Mouse (Mus musculus): ENCODE measurements at regions not wholly inside any gene's neighbourhood (a gene's known extent, or its start where the extent isn't known, plus 50 kb on each side); places are given as distances from the start of the nearest gene placed in this dataset.
A peak's percentile ranks its signal among the peaks of the same experiment; 100 is the strongest.

DNA sequence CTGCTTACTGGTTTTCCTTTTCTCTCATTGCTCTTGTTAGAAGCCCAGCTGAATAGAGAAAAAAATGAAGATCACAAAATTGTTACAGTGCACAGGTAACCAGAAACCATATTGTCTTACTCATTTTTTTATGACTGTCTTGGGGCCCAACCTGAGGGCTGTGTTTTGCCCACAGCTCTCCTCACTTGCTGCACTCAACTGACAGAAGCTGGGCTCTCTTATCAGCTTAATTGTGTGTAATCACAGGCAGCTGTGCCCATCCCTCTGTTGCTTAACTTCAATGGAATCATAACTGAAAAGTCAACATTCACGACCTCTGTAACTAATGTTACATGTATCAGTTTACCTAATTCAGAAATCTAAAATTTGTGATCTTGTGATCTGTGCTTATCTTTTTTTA lies 95.1 kb upstream of the Ankrd50 start:
- no peak for DNase-seq (ENCODE audit: low read depth, low spot score)

DNA sequence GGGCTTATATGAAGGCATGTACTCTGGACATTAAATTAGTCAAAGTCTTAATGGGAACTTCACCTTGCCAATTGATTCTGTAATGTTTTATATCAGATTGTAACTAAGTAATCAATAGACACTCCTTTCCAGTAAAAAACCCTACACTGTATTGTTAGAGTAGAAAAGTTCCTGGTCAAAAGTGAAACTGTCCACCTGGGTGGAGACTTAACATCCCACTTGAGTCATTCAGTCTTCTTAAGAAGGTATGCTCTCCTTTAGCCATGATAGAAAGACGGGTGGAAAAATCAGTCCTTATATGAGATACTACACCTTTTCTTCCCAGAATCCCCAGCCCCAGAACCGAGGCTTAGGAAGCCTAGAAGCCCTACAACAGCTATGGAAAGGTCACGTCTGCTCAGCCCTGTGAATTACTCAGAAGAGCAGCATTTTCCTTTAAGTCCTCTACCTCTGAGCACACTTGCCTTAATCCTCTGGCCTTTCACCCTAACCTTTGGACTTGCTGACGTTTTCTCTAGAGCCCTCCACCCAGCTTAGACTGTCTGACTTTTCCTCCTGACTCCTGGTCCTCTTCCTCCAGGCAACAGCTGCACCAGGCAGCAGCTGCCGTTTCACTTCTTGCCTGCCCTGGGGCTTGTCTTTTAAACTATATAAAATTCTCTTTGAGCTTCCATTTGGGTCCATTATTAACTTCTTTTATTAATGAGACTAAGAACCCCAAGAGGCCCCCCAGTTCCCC lies 93.4 kb upstream of the Ankrd50 start:
- DNase-seq (ENCODE audit: low read depth, low spot score): no peak

DNA sequence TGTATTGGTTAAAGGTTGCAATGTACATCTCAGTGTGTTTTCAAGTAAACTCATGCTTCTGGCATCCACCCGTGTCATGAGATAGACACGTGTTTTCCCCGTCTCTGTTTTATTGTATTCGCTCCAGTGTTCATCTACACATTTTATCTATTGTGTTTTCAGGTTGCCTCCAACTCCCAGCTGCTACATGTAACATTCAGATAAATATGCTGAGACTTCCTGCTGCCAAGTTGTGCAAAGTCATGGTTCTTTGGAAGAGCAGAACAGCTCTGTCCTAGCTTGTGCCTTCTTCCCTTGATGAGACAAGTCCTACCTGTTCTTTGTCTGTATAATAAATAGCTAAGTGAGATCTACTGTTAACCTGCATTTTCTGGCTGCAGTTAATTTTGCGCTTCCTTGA lies 89.0 kb upstream of the Ankrd50 start:
- DNase-seq (ENCODE audit: low read depth, low spot score): no peak

DNA sequence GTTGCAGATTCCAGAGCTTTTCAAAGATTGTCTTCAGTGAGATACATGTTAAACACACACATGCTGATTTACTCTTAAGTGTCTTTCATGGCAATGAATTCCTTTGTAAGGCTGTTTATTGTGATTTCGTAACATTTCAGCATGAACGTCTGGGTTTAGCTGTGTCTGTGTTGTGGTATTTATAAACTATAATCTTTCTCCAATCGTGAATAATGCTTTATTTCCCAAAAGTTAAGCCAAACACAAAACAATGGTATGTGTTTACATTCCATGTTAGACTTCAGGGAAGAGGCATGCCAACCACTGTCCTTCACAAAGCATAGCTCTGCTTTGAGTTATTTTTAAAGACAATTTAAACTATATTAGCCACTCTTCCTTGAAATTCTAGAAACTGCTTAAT lies 87.5 kb upstream of the Ankrd50 start:
- DNase-seq (ENCODE audit: low read depth, low spot score): no peak

DNA sequence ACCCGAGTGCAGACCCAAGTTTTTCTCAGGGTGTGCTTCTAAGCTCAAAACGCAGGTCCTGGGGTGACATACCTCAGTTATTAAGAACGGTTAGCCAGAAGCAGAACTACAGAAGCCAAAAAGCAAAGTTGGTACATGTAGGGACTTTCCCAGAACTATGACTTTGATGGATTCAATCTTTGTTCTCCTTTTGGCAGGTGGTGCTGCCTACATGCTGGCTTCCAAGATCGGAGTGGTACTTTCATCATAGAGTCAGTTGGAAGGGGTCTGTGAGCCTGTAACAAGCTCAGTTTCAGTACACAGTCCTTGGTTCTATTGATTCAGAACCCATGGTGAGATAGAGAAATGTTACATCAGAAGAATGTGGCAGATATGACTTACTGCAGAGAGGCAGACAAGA lies 86.6 kb upstream of the Ankrd50 start:
- DNase-seq (ENCODE audit: low read depth, low spot score): peak; percentile 35

DNA sequence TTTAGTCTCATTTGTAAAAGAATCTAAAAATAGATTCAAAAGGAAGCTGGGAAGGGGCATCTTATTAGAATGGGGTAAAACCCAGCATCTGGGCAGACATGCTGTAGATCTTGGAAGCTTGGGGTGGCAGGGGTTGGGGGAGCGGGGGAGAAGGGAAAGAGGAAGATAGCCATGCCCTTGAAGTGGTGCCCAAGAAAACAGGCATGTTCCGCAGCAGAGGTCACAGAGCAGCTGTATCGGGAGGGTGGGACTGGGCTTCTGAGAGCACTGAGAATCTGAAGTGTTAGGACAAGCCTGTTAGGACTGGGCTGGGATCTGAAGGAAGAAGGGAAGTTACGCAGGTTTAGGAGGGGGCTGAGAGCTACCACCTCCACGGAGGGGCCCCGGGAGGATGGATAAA lies 84.4 kb upstream of the Ankrd50 start:
- DNase-seq (ENCODE audit: low read depth, low spot score): no peak

DNA sequence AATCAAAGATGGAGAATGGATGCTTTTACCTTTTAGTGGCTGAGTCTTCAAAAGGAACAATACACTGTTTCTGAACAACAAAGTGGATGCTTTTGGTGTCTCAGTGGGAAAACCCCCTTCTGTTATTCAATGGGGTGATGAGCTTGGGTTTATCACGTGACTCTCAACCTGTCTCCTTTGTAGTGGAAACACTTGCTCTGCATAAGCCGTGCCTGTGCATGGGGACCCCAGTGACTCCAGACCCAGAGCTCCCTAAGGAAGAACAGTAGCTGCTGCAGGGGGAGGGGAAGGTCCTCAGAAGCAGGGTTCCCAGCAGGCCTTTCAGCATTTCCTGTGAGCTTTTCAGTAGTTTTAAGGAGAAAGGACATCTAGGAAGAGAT lies 83.9 kb upstream of the Ankrd50 start:
- no peak for DNase-seq (ENCODE audit: low read depth, low spot score)

DNA sequence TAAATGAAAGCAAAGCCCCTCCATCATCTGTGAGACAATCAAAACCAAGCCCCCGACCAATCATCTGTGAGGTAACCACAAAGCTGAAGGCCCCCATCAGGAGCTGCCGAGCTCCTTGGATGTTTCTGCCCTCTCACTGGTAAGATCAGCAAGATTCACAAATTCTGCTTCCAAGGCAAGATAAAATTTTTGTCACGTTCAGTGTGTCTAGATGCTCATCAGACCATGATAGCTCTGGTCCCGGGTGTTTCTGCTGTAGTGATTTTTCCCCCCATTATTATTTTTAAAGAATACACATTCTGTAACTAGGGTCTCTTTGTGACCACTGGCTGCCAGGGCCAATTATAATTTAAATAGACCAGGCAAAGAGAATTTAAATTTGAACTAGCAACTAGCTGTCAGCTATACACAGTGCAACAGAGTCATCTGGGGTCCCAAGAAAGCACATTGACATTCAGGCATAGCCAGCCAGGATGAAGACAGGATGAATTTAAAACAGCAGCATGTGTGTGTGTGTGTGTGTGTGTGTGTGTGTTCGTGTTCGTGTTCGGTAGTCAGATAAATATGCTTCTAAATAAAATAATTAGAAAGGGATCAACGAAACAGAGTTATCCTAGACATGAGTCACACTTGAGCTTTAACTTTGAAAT lies 83.4 kb upstream of the Ankrd50 start:
- no peak for DNase-seq (ENCODE audit: low read depth, low spot score)

DNA sequence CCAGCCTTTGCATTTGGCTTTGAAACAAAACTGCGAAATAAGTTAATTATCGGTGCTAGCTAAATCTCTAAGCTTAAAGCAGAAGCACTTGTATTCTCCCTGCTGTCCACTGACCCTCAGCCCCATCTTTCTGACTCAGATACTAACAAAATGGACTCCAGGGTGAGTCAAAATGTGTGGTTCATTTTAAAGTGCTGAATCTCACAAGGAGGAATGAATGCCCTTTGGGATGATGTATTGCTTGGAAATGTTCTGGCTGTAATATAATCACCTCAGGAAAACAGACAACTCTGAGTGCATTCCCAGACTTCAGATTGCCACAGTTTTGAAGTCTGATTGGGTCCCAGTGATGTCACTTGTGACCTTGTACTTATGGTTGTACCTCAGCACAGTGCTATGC lies 81.9 kb upstream of the Ankrd50 start:
- DNase-seq (ENCODE audit: low read depth, low spot score): no peak

DNA sequence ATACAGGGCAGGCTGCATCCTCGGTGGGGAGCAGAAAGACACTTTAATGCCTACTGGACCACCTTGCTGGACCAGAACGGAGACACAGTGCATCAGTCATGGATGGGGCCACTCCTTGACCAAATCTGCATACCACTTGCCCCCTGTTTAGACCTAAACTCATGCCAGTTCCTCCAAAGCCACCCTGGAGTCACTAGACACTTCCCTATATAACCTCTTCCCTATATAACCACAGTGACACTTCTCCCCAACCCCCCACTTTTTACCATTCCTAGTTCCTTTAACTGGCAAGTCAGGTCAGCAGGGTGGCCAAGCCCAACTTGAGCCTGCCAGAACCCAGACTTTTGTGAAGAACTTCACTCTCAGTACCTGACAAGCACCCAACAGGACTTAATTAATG lies 80.2 kb upstream of the Ankrd50 start:
- no peak for DNase-seq (ENCODE audit: low read depth, low spot score)

DNA sequence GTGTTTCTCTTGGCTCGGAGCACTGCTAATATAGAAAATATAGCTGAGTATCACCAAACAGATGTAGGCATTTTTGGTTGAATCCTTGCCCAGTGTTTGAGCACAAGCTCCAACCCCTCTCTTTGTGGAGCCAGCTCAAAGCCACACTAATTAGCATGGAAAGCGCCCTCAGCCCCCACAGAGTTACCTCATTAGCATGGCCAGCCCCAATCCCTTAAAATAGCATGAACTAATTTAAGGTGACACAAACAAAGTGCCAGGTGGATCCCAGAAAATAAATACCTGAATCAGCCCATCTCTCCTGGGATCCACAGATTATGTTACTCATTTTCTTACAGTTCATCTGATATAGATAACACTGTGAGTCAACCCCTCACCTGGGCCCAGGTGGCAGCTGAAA lies 79.7 kb upstream of the Ankrd50 start:
- no peak for DNase-seq (ENCODE audit: low read depth, low spot score)

DNA sequence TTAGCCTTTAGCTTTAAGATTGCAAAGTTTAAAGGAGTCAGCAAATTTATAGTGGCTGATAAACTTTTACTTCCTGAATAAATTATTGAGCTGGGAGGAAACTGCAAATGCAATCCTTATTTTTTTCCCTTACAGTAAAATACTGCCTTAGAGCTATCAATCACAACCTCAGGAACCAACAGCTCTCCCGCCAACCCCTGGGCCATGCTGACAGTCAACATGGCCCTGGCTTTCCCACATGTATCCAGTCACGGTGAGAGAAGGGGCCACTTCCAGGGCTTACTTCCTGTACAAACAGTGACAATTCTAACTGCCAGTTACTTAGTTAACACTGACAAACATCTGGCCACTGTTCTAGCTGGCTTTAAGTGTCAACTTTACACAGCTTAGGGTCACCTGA lies 76.5 kb upstream of the Ankrd50 start:
- DNase-seq (ENCODE audit: low read depth, low spot score): no peak

DNA sequence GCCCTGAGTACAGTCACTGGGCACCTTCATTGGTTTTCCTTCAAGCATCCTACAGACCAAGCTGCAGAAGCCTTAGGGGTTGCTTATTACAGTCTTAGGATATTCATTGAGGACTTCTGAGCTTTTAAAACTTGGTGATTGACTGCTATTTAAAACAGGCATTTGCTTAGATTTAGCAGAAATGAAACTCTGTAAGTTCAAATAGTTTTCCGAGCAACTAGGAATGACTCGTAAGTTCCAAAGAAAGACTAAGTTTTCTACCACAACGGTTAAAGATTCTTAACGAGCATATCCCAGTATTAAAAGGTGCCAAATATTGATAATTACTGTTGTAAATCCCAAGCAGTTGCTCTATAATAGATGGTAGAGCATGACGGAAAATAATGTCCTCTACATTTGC lies 71.3 kb upstream of the Ankrd50 start:
- no peak for DNase-seq (ENCODE audit: low read depth, low spot score)

DNA sequence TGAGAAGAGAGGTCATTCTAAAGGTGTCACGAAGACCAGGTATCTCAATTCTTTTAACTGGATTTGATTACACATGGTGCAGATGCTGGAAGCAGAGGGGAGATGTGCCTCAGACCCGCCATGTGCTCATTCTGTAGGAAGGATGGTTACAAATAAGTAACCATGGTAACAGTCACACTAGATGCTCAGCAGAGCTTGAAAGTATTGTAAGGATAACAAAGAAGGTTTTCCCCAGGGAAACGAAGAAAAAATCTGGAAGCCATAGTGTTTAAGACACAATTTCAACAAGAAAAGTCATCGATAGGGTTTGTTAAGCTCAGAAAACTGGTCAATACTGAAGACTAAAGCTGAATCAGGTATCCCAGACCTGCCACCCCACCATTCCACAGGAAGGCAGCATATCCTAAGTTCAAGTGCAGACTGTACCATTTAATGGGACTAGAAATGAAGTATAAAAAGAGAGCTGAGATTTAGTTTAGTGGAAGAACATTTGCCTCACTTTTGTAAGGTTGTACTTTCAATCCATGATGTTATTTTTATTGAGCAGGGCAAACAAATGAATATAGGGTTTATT lies 68.9 kb upstream of the Ankrd50 start:
- no peak for DNase-seq (ENCODE audit: low read depth, low spot score)

DNA sequence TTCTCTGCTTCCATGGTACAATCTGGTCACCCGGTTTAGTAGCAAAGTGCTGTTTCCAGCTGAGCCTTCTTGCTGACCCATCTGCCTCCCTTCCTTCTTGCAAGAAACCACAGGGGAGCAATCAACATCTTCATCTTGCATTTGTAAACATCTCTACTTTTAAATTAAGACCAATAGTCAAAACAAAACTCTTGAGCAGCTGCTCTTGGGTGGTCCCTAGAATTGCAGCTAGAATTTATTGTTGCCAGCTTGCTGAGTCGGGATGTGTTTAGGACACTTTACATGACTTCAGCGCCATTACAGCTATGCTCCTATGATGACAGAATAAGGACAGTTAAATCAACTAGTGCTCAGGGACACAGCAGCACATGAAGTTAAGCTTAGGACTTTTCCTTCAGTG lies 62.4 kb upstream of the Ankrd50 start:
- peak; percentile 8 for DNase-seq (ENCODE audit: low read depth, low spot score)

DNA sequence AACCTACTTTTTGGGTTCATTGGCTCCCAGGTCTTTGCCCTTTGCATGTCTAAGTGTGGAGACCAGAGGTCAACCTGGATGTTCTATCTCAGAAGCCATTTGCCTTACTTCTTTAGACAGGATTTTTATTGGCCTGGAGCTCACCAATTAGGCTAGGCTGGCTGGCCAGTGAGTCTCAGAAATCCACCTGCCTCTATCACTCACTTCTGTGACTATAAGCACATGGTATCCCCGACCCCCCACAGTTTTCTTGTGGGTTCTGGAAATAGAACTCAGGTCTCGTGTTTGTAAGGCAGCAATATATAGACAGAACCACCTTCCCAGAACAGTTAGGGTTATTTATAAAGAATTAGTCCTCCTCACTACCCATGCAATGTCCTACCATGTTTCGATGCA lies 60.9 kb upstream of the Ankrd50 start:
- no peak for DNase-seq (ENCODE audit: low read depth, low spot score)

DNA sequence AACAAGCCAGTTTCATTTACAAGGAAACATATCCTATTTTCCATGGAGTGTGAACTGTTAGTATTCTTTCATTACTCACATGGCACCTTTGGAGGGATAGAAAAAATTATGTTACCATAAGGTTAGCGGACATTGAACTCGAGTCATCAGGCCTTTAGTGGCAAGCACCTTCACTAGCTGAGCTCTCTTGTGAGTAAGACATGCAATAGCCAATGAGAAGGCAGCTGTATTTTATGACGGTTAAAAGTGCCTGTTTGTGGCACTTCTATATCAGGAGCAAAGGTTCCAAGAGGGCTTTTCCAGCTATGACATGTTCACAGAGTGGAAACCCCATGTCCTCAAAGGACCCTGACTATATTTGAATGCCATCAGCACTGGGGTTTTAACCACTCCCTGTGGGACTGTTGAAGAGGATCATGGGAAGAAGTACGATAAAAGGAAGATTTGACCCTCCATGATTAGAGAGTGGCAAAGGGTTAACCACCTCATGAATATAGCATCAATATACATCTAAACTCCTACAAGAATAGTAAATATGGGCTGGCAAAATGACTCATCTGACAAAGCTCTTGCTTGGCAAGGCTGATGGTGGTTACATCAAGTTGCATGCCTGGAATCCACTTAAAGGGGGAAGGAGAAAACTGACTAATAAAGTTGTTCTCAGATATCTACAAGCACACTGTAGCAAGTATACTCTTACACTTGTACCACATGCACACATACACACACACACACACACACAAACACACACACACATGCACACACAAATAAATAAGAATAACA lies 60.3 kb upstream of the Ankrd50 start:
- DNase-seq (ENCODE audit: low read depth, low spot score): no peak

DNA sequence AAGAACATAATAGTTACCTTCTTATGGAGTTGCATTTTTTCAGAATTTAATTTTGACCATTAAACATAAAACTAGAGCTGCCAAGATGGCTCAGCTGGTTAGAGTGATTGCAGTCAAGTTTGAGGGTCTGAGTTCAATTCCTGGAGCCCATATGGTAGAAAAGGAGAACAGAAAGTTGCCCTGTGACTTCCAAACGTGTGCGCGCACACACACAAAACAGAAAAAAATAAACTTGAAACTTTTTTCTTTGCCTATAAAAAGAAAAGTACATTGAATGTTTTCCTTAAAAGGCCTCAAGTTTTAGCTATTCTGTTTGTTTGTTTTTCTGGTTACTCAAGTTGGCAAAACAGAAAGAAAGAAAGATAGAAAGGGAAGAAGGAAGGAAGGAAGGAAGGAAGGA lies 59.2 kb upstream of the Ankrd50 start:
- no peak for DNase-seq (ENCODE audit: low read depth, low spot score)

DNA sequence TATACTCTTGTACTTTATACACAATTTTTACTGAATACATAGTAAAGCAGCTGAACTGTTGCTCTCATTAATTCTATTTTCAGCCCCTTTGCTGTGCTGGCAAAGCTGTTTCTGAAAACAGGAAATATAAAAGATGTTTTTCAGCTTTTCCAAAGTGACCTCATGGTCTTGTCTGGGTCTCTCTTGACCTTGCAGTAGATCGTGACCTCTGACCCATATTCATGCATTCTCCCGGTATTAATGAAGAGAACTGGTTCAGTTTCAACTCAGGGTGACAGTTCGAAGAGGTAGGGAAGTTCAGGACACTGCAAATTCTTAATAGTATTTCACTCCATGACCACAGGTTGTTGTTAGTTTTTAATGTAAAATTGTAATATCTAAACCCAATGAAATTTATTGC lies 56.7 kb upstream of the Ankrd50 start:
- DNase-seq (ENCODE audit: low read depth, low spot score): no peak

DNA sequence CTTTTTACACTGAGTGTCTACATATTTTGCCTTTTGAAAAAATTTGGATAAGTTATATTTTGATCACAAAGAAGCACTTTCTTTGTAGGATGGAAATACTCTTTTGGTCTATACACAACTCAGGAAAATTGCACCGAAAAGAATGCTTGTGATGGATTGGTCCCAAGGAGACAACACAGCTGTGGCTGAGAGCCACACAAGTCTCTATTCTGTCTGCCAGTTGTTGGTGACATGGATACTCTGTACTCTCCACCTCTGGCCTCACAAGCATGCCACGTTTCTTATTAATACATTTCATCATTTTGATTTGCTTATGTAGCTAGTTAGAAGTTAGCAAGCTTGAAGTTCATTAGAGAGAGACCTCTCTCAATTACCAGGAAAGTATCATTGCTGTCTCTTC lies 53.7 kb upstream of the Ankrd50 start:
- no peak for DNase-seq (ENCODE audit: low read depth, low spot score)

DNA sequence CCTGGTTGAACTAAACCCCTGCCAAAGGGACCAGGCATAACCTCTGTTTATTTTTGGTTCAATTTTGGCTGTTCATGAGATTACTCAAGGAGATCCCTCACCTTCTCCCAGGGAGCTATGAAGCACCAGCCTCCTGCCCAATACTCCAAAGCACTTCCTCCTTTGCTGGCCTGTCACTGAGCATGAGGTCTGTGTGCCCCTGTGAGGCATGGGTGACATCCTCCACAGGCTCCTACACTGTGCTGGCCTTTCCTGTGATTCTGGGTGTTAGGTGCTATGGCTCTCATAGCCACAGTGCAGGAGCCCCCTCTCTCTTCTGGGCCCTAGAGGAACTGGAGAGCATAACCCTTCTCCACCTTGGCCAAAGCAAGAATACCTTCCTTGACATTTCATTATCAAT lies 53.1 kb upstream of the Ankrd50 start:
- DNase-seq (ENCODE audit: low read depth, low spot score): no peak

All from A20 (cell line).